Mouse (Mus musculus) thymus, postnatal 10 days (tissue): ENCODE results near the gene Fn3krp.

Experiments
- DNase-seq, 2 experiments: peaks; one replicate each; pipeline ENCODE4 v3.0.0; 2021; ENCODE audit warnings: low spot score in 2 of 2

Gene Fn3krp

DNA sequence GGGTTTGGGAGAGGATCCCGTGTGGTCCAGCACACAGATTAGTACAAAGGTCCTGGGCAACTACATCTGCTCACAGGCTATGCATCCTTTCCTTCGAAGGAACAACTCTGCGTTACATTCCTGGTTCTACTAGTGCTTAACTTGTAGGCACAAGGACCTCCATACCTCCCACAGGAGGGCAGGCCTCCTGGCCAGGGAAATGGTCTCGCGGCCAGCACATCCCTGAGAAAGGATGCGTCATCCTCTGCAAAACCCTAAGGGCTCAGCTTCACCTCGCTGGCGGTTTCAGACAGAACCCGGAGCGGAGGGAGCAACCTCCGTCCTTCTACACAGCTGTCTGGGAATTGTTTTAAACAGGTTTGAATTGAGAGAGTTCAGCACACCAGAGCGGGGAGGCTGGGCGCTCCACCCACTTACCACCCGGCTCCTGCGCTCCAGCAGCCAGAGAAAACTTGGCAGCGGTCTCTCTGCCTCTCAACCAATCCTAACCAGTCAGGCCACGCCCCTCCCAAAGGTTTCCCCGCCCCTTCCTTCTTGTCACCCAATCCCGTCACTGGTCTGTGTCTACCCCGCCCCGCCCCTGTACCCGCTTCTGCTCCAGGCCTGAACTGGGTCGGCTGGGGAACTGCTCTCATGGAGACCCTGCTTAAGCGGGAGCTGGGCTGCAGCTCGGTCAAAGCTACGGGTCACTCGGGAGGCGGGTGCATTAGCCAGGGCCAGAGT is at the start of gene Fn3krp:
Fn3krp (plus strand) TSS at position 572 of the 723 bp plus-strand sequence.
- peak; percentile 98 to 99 for DNase-seq

DNA sequence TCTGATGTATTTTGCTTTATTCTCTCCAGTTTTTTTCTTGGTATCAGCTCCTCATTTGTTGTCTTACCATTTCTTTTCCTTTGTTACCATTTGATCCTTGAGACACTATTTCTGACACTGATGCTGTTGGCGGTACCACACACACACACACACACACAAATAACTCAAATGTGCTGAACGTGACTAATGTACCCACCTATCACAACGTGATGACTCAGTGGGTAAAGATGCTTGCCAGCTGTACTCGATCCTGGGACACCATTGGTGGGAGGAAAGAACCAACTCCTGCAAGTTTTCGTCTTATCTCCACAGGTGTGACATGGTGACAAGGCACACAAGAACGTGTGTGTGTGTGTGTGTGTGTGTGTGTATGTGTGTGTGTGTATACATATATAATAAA is 47.9 kb upstream of the Fn3krp start:
- DNase-seq: no peak

DNA sequence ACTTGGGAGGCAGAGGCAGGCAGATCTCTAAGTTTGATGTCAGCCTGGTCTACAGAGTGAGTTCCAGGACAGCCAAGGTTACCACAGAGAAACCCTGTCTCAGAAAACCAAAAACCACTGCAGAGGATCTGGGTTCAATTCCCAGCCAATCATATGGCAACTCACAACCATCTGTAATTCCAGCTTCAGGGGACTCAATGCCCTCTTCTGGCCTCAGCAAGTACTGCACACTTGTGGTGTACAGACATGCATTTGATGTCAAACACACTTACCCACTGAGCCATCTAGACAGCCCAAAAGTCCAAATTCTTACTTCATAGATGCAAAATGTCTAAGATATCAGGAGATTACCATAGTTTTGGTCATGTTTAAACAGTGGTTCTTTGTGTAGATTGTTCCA is 42.6 kb upstream of the Fn3krp start:
- no peak for DNase-seq

DNA sequence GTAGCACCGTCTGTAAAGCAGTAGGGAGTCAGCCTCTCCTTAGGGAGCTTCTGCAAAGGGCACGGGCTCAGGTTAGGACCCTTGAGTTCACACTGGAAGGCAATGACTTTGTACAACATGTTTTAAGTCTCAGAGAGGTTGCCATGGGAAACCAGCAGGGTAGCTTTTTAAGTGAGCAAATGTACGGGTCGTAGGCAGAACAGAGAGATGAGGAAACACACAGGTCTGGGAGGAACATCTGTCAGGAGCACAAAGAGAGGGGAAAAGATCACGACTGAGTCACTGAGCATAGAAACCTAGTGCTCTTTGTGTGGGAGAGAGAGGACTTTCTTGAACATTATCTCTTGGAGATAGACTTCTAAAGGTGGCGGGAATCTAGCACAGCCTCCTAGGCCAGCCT is 40.9 kb upstream of the Fn3krp start:
- DNase-seq: no peak

DNA sequence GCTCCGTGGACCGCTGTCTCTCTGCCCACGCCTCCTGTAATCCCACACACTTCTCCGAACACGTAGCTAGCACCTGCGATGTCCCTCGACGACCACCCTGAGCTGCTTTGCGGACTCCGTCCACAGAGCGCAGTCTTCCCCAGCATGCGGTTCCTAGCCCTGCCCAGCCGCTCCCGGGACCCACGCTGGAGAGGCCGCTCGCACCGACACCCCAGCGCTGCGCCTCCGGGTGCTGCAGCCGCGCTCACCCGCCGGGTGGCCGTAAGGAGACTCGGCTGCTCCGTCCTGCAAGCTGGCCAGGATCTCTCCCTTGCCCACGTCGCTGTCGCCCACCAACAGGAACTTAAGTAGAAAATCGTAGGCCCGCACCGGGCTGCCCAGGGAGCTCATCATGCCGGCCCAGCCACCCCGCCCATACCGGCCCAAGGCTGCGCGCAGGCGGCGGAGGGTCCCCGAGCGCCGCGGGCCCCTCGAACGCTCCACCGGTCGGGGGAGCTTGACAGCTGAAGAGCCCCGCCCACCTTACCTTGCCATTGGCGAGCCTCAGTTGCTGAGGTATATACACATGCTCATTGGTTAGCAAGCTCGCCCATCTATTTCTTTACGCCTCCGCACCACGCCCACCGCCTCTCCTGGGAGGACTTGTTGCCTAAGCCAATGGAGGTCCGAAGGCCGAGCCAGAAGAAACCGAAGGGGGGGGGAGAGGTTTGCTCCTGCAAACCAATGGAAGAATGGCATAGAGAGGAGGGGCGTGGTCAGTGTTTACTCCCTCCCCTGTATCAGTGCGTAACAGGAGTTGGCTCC is 33.2 kb upstream of the Fn3krp start, which contains the start of gene Rab40b:
Rab40b (minus strand) TSS at position 502 of the 804 bp plus-strand sequence.
- DNase-seq: peak; percentile 52 to 57

DNA sequence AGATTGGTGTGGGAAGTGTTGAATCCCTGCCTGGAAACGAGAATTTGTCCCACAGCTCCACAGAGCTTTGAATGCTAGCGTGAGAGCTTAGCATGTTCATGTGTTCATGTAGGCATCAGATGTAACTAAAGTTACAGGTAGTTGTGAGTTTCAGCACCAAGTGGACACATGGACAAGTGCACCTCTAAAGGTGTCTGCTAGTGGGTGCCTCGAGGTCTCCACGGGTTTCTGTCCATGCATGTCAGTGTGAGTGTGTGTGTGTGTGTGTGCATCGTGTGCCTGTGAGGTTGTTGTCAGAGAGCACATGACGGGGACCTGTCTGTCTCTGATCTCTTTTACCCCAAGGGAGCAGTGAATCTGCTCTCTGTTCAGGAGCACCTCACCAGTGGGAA is 32.7 kb upstream of the Fn3krp start:
- DNase-seq: no peak

DNA sequence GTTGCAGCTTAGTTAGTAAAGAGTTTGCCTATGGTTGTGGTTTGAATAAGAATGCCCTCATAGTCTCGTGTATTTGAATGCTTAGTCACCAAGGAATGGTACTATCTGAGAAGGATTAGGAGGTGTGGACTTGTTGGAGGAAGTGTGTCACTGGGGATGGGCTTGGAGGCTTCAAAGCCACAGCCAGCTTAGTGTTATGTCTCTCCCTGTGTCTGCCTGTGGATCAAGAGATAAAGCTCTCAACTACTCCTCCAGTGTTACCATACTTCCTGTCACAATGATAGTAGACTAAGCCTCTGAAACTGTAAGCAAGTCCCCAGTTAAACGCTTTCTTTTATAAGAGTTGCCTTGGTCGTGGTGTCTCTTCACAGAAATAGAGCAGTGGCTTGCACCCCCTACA is 30.4 kb upstream of the Fn3krp start:
- no peak for DNase-seq

DNA sequence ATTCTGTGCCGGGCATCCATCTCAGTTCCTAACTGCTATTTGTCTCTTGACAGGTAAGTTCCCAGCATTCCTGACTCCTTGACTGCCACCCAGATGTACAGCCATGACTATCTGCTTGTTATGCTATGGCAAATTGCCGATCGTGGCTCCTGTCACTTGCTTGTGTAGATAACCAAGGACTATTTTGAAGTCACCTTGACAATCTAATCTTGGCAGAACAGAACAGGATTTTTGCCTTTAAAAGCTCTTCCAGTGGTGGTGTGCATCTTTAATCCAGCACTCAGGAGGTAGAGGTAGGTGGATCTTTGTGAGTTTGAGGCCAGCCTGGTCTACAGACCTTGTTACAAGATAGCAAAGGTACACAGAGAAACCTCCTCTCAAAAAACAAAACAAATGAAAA is 28.8 kb upstream of the Fn3krp start:
- no peak for DNase-seq

DNA sequence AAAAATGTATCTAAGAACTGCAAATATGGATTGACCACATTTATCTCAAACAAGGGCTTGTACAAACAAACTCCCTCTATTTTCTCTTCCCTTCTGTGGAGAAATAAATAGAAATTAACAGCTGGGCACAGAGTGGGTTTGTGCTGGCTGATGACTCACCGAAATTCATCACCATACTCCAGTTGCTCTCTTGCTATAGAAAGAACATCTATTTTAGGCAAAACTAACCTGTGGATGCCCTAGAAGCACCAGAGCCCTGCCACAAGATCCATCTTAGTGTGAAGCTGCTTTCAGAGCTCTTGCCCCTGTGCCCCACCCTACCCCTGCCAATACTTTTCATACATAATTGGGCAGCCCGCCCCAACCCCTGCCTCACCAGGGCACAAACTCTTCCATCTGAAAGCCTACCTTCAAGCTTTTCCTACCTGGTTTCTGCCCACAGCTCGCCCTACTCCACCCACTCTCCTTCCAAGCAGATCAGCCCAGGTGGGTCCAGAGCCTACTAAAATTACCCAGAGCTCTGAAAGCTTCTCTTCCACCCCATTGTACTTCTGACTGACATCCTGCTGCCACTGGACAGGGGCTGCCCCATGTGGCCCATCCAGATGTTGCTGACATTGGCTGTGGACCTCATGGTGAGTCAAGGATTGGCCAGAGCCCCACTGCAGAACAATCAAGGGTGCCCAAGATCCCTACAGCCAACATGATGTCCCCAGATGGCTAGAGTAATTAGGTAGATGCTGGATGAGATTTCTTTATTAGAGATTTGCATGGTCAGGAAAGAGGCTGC is 13.6 kb upstream of the Fn3krp start:
- no peak for DNase-seq

DNA sequence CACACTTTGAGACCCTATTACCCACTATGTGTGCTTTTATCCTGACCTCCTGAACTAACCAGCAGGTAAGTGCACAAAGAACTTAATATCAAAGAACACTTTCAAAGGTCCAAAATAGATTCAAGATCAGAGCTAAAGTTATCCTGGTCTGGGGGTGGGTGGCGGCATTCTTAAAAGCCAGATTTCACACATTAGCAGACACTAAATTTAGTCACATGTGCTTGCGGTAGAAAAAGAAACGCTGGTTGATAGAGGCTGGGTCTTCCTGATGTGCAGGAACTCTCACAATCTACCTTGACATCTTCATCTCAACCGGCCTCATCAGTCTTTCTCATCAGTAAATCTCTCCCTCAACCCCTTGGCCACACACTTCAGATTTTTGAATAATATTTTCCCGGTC is 6.4 kb upstream of the Fn3krp start:
- no peak for DNase-seq

DNA sequence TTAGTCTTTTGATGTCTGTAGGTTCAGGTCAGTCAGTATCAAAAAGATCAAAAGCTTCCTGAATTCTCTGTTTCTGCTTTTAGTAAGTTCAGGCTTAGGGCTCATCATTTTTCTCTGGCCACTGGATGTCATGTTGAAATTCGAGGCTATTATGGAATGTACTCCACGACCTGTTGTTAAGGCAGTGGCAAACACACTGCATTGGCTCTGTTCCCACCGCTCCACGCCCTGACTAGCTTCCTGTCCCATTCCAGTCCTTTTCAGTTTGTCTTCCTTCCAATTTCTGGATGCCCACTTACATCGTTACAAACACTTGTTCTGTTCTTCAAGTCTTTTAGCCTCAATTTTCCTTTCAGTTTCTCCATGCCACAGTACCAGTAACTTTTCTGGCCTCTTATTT is 5.8 kb upstream of the Fn3krp start:
- no peak for DNase-seq

DNA sequence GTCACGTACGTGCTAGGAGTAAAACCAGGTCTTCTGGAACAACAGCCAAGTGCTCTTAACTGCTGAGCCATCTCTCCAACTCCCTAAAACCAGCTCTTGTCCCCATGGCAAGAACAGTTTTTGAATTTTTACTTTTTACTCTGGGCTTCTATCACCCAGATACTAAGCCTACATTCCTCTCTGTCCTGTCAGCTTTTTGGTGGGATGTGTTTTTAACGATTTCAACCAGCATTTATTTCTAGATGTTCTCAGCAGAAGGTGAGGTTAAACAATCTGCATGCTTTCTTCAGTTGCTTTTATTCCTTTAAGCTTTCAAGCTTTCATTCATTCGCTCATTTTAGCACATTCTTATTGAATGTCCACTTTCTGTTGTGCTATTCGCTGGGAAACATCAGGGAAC is 3.2 kb upstream of the Fn3krp start:
- DNase-seq: no peak

DNA sequence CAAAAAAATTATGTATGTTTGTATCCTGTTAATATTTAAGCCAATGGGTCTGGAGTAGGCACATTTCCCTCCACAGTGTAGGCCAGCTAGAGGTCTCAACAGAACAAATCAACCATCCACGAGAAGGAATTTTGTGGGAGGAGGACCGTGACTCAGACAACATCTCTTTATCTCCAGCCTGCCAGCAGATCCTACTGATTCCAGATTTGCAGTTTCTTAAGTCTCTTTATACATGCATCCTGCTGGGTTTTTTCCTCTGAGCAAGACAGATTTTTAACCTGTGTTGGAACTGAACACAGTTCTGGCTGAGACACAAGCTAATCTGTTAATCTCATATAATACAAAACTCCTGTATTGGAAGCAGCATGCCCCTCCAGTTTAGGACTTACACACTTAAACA is 2.3 kb upstream of the Fn3krp start:
- no peak for DNase-seq

DNA sequence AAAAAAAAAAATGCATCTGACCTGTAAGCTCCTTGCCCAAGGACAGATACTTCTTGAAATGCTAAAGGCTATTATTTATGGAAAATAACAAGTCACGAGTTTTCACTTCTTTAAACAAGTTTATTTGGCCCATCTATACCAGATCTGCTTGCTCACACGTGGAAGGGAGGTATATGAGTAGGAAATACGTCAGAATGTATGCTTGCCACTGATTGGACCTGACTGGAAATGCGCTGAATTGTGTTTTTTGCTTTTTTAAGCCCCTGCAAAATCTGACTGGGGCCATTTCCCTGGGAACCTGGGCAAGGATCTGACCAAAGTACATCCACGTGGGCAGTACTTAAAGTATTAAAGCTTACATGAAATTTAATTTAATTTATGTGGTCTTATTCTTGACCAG is 822 bp upstream of the Fn3krp start:
- no peak for DNase-seq

DNA sequence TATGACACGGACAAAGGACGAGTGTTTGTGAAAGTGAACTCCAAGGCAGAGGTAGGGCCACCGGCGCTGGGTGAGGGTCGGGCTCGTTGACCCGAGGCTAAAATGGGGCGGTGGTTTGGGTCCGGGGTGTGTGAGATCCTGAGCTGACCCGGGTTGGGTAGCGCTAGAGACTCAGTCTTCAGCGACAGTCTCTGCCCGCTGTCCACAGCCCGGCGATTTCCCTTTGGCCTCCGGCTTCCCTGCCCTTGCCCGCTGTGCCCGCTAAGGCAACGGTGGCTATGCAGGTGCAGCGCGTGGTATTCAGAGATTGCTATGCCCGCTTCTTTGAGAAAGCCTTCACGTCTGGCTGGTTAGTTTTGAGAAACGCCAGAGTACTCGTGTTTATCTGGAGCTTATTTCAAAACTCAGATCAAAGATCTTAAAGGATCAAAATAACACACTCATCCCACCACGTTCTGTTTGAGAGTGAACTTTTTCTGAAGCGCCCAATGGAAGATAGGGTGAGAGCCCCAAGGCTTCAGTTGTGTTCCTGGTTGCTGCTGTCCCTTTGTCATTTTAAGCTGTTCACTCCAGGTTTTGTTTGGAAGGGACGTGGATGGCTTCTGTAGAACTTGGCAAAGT is 462 bp downstream of the Fn3krp start:
- no peak for DNase-seq

DNA sequence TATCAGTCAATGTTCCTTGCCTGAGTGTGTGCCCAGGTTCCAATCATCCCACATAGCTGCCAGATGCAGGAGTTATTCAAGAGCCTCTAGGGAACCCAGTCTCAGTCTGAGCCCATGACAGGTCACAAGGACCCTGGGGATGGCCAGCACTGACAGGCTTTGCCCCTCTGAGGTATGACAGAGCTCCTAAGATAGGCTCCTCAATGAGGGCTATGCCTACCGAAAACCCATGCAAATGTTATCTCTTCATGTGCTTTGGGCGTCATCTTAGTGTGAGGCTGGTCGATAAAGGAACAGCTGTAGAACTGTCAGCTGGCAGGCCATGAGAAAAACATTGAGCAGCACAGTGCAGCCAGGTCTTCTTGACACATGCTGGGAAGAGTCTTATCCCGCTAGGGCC is 12.2 kb downstream of the Fn3krp start:
- no peak for DNase-seq

DNA sequence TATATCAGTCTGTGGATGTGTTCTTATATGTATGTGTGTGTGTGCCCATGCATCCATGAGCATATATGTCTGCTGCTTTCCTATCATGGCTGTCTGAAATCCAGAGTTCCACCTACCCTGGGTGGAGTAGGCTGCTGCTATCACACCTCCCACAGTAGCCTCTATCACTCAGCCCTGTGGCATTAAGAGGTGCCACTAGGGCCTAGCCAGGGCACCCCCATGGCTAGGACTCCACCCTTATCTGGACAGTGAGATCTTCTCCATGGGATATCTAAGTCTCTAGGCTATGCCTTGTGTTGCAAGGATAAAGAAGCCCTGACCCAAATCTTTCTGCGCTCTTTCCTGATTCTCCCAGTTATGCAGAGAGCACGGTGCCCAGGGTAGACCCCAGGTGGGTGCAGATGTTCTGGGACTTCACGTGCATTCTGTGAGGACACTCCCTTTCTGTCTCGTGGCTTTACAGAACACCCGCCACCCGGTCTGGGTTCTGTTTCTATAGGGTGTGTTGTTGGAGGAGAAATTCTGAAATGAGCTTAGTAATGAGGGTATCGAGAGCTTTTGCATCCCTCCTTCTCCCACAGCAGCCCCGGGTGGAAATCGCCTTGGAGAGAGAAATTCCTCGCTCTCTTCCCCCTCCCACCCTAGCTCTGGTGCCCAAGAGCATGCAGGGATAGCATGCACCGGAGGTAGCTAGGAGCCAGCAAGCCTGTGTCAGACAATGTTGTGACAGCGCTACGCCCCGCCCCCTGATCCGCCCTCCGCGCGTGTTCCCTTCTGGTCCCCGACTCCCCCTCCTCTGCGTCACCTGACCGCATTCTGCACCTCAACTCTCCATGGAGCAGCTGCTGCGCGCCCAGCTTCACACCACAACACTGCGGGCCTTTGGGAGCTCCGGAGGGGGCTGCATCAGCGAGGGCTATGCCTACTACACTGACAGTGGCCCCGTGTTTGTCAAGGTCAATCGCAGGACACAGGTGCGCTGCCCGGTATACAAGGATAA is 13.3 kb downstream of the Fn3krp start, which contains the start of gene Fn3k:
Fn3k (plus strand) TSS at position 758 of the 1,000 bp plus-strand sequence.
- peak; percentile 95 for DNase-seq

DNA sequence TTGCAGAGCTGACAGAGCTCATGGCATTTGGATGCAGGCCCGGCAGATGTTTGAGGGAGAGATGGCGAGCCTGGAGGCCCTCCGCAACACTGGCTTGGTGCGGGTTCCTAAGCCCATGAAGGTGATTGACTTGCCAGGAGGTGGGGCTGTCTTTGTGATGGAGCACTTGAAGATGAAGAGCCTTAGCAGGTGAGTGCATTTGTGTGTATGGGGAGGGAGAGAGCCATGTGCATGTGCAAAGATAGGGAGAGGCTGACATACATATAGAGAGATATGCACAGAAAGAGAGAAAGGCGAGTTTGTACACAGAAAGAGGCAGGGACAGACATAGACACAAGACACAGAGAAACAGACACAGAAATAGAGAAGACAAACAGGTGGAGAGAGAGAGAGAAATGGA is 16.0 kb downstream of the Fn3krp start:
- no peak for DNase-seq

DNA sequence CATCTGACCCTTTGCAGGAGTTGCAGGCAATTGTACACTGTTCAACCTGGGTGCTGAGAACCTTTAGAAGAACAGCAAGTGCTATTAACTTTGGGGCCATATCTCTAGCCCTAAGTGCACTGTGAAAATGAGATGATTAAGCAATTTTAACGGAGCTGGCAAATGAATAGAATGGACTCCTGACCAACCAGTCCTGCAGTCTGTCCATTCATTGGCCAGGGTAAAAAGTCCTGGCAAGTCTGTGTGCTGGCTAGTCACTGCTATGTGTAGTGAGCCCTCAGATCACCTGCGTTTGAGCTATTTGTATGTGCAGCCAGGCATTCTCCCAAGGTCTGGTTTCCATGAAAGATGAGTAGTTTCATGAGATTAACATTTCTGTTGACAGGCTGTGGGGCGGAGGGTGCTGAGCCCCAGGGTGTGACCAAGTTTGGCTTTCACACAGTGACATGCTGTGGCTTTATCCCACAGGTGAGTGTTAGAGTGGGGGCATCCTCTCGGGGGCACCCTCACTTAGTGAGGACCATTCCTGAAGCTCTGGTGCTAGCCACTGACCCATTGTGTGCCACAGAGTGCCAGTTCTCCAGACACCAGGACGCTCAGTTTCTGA is 18.6 kb downstream of the Fn3krp start:
- no peak for DNase-seq

DNA sequence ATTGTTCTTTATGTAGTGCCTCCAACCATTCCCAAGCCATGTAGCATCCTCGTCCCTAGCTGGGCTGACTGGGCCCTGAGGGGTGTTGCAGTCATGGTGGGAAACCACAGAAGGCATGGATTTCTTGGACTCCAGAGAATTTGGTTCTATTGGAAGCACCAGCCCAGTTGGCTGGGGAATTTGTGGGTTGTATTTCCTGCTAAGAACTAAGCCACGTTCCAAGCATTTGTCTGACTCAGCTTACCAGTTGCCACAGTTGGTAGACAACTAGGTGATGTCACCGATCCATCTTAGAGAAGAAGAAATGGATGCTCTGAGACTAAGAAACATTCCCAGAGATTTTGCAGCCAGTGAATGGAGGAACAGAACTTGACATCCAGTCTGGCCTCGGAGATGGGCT is 20.5 kb downstream of the Fn3krp start:
- no peak for DNase-seq
